Mouse (Mus musculus): ENCODE measurements around the gene Lrig1. TPM values are rescaled to one million over a fixed set of nuclear protein-coding genes. Genes with fewer than 3 reads are reported as not detected.

Lrig1 gene
- 10 to 100 TPM; 32.0 to 32.9 TPM for total RNA-seq (2021)

DNA sequence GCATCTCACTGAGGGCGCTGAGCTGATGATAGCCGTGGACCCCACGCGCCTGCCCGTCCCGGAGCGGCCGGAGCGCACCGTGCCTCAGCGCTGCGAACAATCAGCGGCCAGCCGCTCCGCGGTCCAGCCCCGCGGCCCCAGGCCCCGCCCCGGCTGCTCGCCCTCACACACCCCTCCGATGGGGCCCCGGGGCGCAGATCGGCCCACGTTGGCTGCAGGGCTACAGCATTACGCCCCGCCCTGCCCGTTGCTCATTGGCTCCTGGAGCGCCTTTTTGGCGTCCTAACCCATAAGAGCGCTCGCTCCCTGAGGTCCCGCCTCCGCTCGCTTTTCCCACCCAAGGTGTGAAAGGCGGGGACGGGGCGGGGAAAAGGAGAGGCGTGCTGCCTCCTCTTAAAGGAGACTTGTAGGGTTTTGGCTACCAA is at the start of gene Lrig1:
Lrig1 (minus strand) TSS at position 92 of the 425 bp plus-strand sequence.
- DNase-seq (ENCODE audit: extremely low spot score in 1 of 2, low spot score in 2 of 2), result peak; percentile 95 to 99
- intact Hi-C loops (cut with DNase I), result no loop called here

DNA sequence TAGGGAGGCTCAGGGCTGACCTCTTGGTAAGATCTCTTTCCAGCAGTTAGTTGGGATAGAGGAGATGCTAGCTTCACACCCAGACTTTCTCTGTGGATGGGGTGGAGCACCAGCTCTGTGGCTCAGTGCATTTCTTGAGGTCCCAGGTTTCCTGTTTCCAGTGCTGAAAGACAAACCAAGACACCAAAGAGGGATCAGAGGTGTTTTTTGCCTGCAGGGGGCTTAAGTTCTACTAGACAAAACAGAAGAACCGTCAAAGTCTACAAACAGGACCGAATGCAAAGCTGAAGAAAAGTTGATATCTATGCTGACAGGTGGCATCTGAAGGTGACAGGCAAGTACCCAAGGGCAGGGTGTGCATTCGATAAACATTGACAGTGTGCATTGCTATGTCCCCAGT is 49.7 kb upstream of the Lrig1 start:
- intact Hi-C loops (cut with DNase I), result no loop called here
- DNase-seq (ENCODE audit: extremely low spot score in 1 of 2, low spot score in 2 of 2), result no peak

DNA sequence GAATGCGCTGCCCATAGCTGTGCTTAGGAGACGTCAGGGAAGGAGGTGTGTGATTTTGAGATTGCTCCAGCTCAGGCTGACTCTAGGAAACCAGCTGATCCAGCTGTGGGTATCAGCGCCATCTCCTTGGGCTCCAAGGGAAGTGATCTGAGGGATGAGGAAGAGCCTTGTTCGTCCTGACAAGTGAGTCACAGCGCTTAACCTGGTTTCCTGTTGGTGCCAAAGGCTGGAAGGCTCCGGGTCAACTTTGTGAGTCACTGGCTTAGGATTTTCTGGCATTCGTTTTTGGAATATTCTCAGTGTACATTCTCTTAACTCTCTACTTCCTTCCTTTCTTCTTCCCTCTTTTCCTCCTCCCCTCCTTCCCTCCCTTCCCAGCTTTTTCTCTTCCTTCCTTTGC is 48.4 kb upstream of the Lrig1 start:
- no peak for DNase-seq (ENCODE audit: extremely low spot score in 1 of 2, low spot score in 2 of 2)
- intact Hi-C loops (cut with DNase I), result no loop called here

DNA sequence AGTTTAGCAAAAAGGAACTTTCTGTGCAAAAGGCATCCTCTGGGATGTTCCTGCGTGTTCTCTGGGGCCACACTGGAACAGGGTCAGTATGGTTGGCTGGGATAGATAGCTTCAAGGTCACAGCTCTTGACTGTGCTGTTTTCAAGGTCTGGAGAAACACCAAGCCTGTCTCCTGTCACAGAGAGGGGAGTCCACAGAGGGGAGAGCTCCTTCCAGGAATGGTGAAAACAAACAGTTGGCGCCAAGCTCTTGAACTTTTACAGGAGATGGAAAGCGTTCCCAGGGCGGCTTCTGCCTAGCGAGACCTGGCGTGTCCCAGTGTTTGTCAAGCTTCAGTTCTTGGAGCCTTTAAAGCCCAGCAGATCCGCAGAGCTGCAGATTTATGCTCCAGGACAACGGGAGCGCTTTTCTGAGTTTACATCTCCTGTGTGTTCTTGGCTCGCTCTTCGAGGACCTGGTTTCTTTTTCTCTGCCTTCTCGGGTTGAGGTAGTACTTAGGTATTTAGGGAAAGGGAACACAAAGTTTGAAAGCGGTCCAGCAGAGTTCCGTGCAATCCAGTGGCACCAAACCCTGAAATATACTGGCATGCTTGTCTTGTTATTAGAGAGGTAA is 40.3 kb upstream of the Lrig1 start:
- no peak for DNase-seq (ENCODE audit: extremely low spot score in 1 of 2, low spot score in 2 of 2)
- intact Hi-C loops (cut with DNase I), result no loop called here

DNA sequence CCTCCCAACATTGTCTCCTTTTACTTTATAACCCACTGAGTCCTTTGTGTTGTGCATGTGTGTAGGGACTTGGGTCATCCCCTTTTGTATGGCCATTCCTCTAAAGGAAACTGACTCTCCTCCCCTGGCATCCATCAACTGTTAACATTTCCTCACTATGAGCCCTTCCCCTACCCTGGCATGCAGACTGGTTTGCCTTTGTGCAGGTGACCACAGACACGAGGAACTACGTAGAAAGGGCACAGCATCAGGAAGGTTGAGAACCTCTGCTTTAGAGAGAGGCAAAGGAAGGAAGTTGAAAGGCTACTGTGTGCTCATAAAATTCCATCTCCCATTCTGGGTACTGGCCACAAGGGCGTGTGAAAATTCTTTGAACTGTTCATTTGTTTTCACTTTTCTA is 38.7 kb upstream of the Lrig1 start:
- intact Hi-C loops (cut with DNase I), result no loop called here
- DNase-seq (ENCODE audit: extremely low spot score in 1 of 2, low spot score in 2 of 2), result no peak

DNA sequence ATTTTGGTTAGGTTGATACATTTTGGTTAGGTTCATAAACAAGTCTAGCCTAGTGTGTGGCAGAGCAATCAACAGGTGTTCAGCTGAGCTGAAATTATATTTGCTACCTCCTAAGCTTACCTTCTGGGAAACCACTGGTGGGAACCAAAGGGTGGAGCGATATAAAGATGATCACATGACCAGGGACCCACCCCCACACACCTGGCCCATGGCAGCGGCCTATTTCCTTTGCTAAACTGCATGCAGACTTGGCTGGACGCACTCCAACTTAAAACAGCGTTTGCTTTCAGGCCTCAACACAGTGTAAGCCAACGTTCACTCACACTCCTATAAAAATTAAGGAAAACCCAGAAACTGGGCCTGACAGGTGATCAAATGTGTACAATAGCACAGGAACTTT is 33.9 kb upstream of the Lrig1 start:
- intact Hi-C loops (cut with DNase I), result no loop called here
- no peak for DNase-seq (ENCODE audit: extremely low spot score in 1 of 2, low spot score in 2 of 2)

DNA sequence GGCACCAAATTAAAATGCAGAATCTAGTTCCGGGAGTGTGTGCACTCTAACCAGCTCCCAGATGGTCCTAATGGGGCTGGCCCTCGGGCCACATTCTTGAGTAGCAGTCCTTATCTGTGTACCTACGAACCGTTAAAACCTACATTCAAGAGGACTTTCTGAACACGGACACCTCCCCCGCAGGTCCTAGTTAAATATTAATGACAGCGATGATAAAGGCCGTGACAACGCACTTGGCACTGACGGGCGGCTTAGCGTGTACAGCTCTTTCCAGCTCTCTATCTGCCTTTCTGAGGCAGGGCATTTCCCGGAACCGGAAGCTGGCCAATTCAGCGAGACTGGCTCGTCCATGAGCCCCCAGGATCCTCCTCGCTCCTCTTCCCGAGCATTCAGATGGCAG is 29.9 kb upstream of the Lrig1 start:
- DNase-seq (ENCODE audit: extremely low spot score in 1 of 2, low spot score in 2 of 2), result no peak
- intact Hi-C loops (cut with DNase I), result no loop called here

DNA sequence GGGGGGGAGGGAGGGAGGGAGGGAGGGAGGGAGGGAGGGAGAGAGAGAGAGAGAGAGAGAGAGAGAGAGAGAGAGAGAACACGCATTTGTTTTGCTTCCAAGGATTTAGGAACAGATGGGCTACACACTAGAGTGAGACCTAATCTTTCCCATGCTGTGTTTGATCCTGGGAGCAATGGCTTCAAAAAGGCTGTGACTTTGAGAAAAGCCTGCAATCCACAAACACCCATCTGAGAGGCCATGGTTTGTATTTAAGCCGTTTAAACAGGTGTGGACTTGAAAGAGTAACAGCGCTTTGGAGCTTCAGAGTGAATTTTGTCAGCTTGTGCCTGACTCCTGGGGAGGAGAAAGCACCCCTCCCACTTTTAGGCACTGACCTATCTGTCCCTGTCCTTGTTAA is 29.2 kb upstream of the Lrig1 start:
- intact Hi-C loops (cut with DNase I), result no loop called here
- no peak for DNase-seq (ENCODE audit: extremely low spot score in 1 of 2, low spot score in 2 of 2)

DNA sequence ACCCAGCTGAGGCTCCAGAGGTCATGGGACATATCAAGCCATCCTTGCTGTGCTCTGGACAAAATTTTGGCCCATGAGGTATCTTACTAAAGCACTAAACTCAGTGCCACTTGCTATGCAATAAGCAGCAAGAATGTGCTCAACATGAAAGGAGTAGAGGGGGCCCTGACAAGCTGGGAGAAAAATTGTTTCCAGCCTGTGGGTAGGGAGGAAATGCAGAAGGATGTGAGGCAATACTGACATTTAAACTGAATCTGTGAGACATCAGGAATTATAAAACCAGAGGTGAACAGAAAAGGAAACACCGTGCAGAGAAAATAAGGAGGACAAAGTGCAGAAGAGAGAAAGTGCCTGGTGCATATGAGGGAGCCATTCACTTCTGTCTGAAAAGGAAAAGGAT is 24.7 kb upstream of the Lrig1 start:
- no peak for DNase-seq (ENCODE audit: extremely low spot score in 1 of 2, low spot score in 2 of 2)
- intact Hi-C loops (cut with DNase I), result no loop called here

DNA sequence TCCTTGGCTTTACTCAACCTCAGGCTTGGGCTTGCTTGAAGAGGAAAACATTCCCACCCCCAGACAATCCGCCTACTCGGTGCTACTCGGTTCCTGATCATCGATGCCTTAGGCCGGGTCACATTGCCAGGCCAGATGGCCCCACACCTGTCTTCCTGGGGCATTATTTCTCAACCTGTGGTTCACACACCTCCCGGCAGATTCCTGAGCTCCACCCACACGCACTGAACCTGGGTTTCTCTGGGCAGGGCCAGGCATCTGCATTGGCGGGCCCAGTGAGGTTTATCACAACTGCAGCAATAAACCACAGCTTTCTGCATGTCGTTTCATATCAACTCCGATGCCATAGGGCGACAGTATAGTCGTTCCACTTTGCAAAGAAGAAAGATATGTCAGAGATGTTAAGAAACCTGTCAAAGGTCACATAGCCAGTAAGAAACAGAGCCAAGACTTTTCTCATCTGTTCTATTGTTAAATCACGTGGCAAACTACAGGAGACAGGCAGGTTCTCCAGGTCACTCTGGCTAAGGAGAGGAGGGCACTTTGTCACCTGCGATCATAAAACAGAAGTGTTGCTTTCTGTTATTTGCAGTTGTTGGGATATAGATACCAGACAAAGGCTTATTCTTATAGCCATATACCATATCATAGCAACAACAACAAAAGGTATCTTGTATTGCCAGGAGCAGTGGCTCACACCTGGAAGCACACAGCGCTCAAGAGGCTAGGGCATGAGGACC is 18.8 kb upstream of the Lrig1 start:
- DNase-seq (ENCODE audit: extremely low spot score in 1 of 2, low spot score in 2 of 2), result no peak
- intact Hi-C loops (cut with DNase I), result no loop called here

DNA sequence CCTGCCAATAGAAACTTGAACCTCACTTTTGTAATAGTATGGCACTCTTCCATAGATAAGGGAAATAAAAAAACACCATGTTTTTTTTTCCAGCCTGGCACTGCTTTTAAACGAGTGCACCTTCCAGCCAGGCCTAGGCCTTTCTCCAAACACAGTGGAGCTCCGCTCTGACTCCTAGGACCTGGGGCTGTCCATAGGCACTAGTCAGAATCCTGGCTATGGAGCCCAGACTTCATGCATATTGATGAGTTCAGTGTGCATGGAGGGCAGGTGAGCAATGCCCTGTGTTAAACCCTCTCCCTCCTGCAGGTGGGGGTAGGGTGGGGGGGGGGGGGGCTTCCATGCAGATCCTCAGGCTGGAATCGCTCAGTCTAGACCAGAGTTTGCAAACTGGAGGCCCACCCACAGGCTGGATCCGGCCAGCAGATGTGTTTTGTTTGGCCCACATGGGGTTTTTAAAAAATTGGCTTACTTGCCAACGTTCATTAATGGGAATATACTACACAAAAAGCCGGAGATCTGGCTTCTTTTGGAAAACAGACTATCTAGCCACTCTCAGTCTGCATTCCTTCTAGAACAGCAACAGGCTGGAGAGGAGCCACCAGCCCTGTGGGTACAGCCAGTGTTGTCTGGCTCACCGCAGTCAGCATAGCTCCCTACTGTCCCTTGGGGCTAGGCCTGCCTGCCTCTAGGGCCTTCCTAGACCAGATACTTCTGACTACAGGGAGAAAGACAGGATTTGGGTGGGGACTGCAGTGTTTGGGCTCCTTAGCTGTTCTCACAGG is 17.9 kb upstream of the Lrig1 start:
- intact Hi-C loops (cut with DNase I), result no loop called here
- peak in 1 of 2 experiments; percentile 26 for DNase-seq (ENCODE audit: extremely low spot score in 1 of 2, low spot score in 2 of 2)

DNA sequence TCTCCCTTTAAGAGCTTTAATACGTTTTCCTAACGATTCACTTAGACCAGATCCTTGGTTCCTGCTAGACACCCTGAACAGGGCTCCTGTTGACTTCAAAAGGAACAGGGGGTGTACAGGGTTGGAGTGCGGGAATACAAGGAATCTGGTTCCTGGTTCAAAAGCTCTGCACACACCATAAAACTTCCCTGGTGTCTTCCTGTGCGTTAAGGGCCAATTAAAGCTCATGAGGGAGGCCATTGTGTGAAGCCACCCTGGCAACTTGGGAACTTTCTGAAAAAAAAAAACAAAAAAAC is 15.6 kb upstream of the Lrig1 start:
- no peak for DNase-seq (ENCODE audit: extremely low spot score in 1 of 2, low spot score in 2 of 2)
- intact Hi-C loops (cut with DNase I), result no loop called here

DNA sequence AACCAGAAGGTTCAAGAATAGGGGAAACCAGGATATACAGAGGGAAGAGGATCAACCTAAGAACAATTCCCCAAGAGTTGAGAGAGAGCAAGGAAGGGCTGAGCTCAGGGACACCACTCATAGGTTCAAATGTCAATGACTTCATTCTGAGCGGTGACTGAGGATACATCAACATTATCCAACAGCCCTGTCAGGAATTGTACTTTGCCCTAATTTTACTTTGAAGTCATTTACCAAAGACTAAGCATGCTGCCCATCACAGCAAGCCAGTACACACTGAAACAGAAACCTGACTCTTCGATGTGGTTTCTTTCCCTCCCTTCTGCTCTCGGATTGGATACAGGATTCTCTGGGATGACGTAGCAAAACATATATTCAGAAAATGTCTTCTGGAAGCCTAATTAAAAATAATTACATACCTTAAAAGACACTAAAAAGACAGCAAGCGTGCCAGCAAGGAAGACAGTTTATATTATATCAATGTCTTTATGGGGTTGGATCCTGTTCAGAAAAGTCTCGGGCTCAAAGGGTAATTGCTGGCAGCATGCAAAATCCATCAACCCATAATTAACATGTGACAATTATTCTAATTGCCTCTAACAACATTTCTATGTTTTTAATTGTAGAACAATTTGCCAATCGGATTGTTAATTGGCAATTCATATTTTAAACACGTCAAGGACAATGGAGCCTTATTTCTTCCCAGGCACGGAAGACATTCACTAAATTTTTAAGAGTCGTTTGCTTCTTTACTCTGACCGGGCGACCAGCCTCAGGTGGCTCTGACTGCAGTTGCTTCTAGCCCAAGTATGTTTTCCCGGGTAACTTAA is 15.1 kb upstream of the Lrig1 start:
- DNase-seq (ENCODE audit: extremely low spot score in 1 of 2, low spot score in 2 of 2), result no peak
- intact Hi-C loops (cut with DNase I), result no loop called here

DNA sequence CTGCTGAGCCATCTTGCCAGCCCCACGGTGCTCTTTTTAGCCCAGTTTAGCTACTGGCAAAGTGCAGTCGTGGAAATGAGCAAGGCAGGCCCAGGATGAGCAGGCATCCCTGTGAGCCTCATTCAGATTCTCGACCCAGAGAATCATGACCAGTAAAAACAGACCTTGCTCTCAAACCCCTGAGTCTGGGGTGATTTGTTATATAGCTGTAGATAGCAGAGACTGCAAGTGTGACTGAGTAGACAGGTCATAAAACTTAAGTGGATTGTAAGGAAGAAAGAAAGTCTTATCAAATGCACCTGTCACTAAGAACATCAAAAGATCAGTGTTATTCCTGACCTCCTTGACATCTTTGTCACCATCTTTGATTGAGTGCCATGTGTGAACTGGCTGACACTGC is 9.9 kb upstream of the Lrig1 start:
- DNase-seq (ENCODE audit: extremely low spot score in 1 of 2, low spot score in 2 of 2), result no peak
- intact Hi-C loops (cut with DNase I), result no loop called here

DNA sequence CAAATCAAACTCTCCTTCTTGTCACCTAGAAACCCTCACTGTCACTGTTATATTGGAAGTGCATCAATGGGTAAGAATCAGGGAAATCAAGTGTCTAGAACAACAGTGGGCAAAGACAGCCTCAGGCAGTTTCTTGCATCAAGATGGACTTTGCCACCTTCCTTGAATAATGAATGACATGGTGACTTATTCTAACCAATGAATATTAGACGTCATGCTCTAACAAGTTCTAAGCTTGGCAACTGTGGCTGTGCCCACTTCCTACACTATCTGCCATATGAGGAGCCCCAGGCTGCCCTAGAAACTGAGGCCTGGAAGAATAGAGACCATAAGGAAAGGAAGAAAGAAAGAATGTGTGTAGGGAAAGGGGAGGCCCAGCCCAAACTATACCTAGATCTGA is 9.2 kb upstream of the Lrig1 start:
- intact Hi-C loops (cut with DNase I), result no loop called here
- DNase-seq (ENCODE audit: extremely low spot score in 1 of 2, low spot score in 2 of 2), result no peak

DNA sequence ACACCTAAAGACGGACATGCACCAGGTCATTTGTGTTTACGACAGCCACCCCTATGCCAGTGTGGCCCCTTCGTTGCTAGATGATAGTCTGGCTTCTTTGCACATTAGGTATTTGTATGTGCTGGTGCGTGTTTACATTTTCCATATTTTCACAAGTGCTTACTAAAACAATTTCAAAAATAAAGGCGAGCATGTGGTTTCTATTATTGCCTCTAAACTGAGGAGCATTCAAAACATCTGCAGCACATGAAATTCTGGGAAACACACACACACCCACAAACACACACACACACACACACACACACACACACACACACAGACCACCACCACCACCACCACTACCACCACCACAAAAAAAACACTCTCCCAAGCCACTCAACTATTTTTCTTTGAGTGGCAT is 7.3 kb upstream of the Lrig1 start:
- no peak for DNase-seq (ENCODE audit: extremely low spot score in 1 of 2, low spot score in 2 of 2)
- intact Hi-C loops (cut with DNase I), result no loop called here

DNA sequence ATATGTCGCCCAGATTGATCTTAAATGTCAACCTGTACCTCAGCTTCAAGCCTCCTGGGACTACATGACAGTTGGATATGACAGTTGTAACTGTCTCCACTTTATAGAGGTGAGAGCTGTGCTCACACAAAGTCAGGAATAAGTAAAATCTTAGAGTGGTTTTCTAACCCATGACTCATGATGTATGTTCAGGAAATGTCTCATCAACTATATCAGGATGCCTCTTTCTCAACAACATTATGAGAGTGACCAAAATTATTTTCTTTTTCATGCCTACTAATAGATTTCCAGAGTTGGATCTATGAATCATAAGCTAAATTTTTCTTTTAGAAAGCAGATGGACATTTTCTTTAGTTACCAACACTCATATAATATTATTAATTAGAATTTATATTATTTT is 6.0 kb upstream of the Lrig1 start:
- intact Hi-C loops (cut with DNase I), result no loop called here
- DNase-seq (ENCODE audit: extremely low spot score in 1 of 2, low spot score in 2 of 2), result no peak

DNA sequence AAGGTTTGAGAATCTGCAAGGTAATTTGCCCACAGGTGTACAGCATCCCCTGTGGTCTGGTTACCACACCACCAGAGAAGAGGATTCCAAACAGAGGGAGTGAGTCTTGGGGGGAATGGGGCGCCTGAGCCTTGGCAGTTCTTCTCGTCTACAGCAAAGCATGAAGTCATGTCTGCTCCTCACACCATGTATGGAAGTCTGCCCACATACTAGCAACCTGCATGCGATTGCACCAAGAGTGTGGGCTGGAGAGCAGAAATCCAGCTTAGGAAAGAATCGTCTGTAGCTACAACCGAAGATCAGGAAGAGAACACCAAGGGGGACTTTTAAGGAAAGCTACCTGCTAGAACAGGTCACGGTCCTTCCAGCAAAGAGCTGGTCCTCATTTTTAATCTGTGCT is 3.0 kb upstream of the Lrig1 start:
- no peak for DNase-seq (ENCODE audit: extremely low spot score in 1 of 2, low spot score in 2 of 2)
- intact Hi-C loops (cut with DNase I), result no loop called here

DNA sequence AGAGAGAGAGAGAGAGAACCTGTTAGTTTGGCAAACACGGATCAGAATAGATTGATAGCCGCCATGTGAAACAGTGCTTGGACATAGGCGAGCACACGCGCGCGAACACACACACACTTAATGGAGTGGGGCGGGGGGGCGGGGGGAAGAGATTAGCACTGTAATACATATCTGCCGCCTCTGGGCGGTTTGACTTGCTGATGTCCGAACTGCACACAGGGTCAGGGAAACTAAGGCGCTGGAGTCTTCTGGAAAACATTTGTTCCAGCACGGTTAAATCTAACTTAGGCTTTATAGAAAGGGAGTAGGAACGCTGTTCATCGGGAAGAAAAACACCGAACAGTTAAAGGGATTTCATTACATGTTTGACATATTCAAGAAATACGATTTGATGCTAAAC is 1.1 kb upstream of the Lrig1 start:
- no peak for DNase-seq (ENCODE audit: extremely low spot score in 1 of 2, low spot score in 2 of 2)
- intact Hi-C loops (cut with DNase I), result no loop called here

DNA sequence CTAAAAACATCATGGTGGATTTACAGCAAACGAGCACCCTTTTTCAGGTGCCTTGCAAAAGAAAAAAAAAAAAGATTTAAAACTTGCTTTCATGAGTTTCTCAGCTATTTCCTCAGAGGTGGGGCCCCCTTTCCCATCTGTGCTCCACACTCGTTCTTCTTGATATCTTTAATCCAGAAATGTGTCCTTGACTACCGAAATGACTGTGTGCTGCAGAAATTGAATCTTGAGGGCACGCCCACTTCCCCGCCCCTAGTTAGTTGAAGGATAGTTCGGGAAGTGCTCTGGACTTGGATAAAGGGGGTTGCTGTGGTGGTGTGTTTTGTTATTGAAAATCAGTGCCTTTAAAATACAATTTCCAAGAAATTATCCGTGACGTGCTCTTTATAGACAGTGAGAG is 654 bp upstream of the Lrig1 start:
- peak; percentile 27 to 78 for DNase-seq (ENCODE audit: extremely low spot score in 1 of 2, low spot score in 2 of 2)
- intact Hi-C loops (cut with DNase I), result no loop called here

All from left cerebral cortex, postnatal 10 days (tissue).